Mouse (Mus musculus) small intestine, adult 2 months (tissue): ENCODE measurements around the gene Spata18. TPM values are rescaled to one million over a fixed set of nuclear protein-coding genes. Genes with fewer than 3 reads are reported as not detected.
A peak's percentile ranks its signal among the peaks of the same experiment; 100 is the strongest.

ENCODE experiments used
- H3K27ac ChIP-seq: fragments of 200-500 bp; 2 replicates; pipeline ENCODE4 v1.5.1; 2012; ENCODE audit warnings: low read depth, low read length, control low read depth, inconsistent platforms; ENCODE audit not compliant: insufficient read depth
- H3K27me3 ChIP-seq: fragments of 200-500 bp; 2 replicates; pipeline ENCODE4 v1.6.1; 2012; ENCODE audit warnings: mild to moderate bottlenecking, moderate library complexity, low read length, inconsistent platforms; ENCODE audit not compliant: control insufficient read depth, insufficient read depth
- H3K36me3 ChIP-seq: fragments of 200-500 bp; 2 replicates; pipeline ENCODE4 v1.6.1; 2012; ENCODE audit warnings: mild to moderate bottlenecking, low read length, control low read depth, inconsistent platforms; ENCODE audit not compliant: control insufficient read depth, insufficient read depth
- H3K4me1 ChIP-seq: fragments of 200-500 bp; 2 replicates; pipeline ENCODE4 v1.6.1; 2012; ENCODE audit warnings: low read length, inconsistent platforms, mixed read lengths; ENCODE audit not compliant: control insufficient read depth, insufficient read depth, insufficient read length
- H3K4me3 ChIP-seq: fragments of 200-500 bp; 2 replicates; pipeline ENCODE4 v1.5.1; 2012; ENCODE audit warnings: low read depth, mild to moderate bottlenecking, control low read depth, inconsistent platforms, low read length, moderate library complexity
- CTCF ChIP-seq: fragments of 200-500 bp; IDR thresholded peaks from 2 replicates; pipeline ENCODE4 v1.5.1; 2012; ENCODE audit warnings: low read depth, mild to moderate bottlenecking, control low read depth, inconsistent platforms, low read length, moderate library complexity, mixed read lengths; ENCODE audit not compliant: insufficient replicate concordance, insufficient read length; ENCODE audit errors: extremely low read depth
- POLR2A ChIP-seq: fragments of 200-500 bp; IDR thresholded peaks from 2 replicates; pipeline ENCODE4 v1.6.1; 2012; ENCODE audit warnings: low read depth, mild to moderate bottlenecking, control low read depth, inconsistent platforms, low read length, moderate library complexity
- WGBS: fragments of 180-500 bp; shearing (Covaris S2); methylation state at CpG from one replicate; pipeline ENCODE4 v1.1.7; 2018; 5-methylcytosine and 5-hydroxymethylcytosine counted together
- polyA plus RNA-seq: library from polyadenylated mRNA; depleted of rRNA; stranded (reverse); fragments of >200 nt; gene quantifications from 2 replicates; pipeline ENCODE4 v1.2.3, GENCODE M21; 2012

Gene Spata18
- polyA plus RNA-seq, 1 experiment: not detected

DNA sequence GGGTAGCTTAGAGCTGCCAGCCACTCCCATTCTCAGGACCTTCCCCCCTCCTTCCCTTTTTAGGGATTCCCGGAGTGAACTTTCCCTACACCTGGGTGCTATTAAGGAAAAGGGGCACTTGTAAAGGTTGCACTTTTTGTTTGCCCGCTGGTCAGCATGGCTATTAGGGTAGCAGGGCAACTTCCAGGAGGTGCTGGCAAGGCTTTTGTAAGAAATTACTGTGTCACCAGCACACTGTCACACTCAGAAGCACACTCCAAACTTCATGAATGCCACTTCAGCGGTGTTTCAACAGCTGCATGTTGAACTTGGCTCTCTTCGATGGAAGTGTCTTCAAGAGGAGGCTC lies 649 bp downstream of the Spata18 start:
- TF ChIP-seq POLR2A (no peak), CTCF (no peak)
- peaks cover 7% of the 10 kb centered on the region for H3K4me1 ChIP-seq
- H3K4me3 ChIP-seq: peak overlapping the region; percentile 56; the same call in 1 of the 2 replicates
- no peaks in the 10 kb centered on the region for H3K36me3 ChIP-seq
- no peak overlapping the region for H3K27ac ChIP-seq
- peaks cover 46% of the 10 kb centered on the region for H3K27me3 ChIP-seq
- WGBS: 3% methylated on average over 4 of the region's 4 CpGs

GRCm38 (mm10) chr5:73666695-73667094 lies 15.5 kb downstream of the Spata18 start:
- WGBS: 78% methylated on average over 2 of the region's 2 CpGs

DNA sequence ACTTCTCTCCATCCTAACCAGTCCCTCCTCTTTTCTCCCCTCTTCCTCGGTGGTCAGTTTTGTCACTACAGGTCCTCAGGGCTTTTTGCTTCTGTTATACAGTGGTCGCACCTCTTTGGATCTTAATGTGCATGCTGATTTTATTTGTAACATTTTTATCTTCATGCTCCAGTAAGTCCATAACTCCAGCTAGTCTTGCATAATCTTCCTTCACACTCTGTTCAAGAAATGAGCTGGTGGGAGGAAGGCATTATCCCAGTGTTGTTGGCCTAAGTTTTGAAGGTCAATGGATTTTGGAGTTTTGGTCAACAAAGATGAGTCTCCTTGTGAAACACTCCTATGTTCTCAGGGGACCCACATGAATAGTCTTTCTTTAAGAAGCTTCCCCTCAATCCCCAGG lies 16.7 kb downstream of the Spata18 start:
- H3K4me3 ChIP-seq: no peak overlapping the region
- 86% methylated on average over 2 of the region's 2 CpGs for WGBS
- TF ChIP-seq POLR2A: no peak
- no peak for TF ChIP-seq CTCF
- H3K36me3 ChIP-seq: no peaks in the 10 kb centered on the region
- H3K27ac ChIP-seq: no peak overlapping the region
- H3K4me1 ChIP-seq: no peaks in the 10 kb centered on the region
- no peaks in the 10 kb centered on the region for H3K27me3 ChIP-seq

More at GRCm38 (mm10) chr5:73666695-73667094, 15.5 kb downstream of the Spata18 start:
- no peak for TF ChIP-seq POLR2A
- no peak for TF ChIP-seq CTCF
- Histone ChIP-seq H3K27me3 (no peaks in the 10 kb centered on the region), H3K4me3 (no peak overlapping the region), H3K27ac (no peak overlapping the region), H3K36me3 (no peaks in the 10 kb centered on the region), H3K4me1 (no peaks in the 10 kb centered on the region)

DNA sequence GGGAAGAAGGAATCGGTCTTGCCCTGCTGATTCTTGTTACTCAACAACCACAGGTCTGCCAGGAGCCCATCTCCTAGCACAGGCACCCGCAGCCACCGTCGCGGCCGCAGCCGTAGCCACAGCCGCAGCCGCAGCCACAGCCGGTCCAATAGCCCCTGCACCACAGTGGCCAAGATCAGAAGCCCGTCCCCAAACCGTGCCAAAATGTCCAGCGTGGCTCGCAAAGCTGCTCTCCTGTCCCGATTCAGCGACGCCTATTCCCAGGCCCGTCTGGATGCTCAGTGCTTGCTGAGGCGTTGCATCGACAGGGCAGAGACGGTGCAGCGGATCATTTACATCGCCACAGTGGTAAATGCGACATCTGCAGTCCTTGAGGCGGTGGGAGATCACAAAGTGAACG lies 18.2 kb downstream of the Spata18 start:
- no peak for TF ChIP-seq CTCF
- no peak for TF ChIP-seq POLR2A
- H3K36me3 ChIP-seq: no peaks in the 10 kb centered on the region
- no peaks in the 10 kb centered on the region for H3K27me3 ChIP-seq
- H3K4me1 ChIP-seq: no peaks in the 10 kb centered on the region
- no peak overlapping the region for H3K27ac ChIP-seq
- WGBS: 48% methylated on average over 26 of the region's 26 CpGs
- H3K4me3 ChIP-seq: no peak overlapping the region

- H3K4me1 ChIP-seq: no peaks in the 10 kb centered on the region
- WGBS: 87% methylated on average over 3 of the region's 3 CpGs
- TF ChIP-seq CTCF: no peak
- no peak for TF ChIP-seq POLR2A
- no peaks in the 10 kb centered on the region for H3K27me3 ChIP-seq
- no peak overlapping the region for H3K4me3 ChIP-seq
- H3K36me3 ChIP-seq: no peaks in the 10 kb centered on the region
- no peak overlapping the region for H3K27ac ChIP-seq
Observed at GRCm38 (mm10) chr5:73675604-73676003, 24.4 kb downstream of the Spata18 start.

- no peaks in the 10 kb centered on the region for H3K27me3 ChIP-seq
Observed at GRCm38 (mm10) chr5:73676626-73677025, 25.4 kb downstream of the Spata18 start.

DNA sequence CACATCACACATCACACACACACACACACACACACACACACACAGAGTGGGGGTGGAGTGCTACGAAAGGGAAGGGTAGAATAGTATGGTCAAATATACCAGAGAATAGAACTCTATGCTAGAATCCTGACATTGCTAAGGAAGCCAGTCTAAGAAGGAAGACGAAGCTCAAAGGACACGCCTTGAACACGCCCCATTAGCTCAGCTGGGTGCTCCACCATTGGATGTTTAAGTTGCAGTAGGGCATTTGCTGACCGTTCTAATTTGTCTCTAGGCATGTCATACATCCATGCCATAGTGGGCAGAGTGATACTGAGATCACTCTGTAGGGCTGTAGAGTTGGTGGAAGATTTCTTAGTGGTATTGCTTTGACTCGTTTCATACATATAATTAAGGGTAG lies 32.0 kb downstream of the Spata18 start:
- 56% methylated on average over 6 of the region's 6 CpGs for WGBS
- no peaks in the 10 kb centered on the region for H3K36me3 ChIP-seq
- H3K4me3 ChIP-seq: no peak overlapping the region
- TF ChIP-seq CTCF (no peak), POLR2A (no peak)
- no peaks in the 10 kb centered on the region for H3K27me3 ChIP-seq
- no peaks in the 10 kb centered on the region for H3K4me1 ChIP-seq
- no peak overlapping the region for H3K27ac ChIP-seq

More at GRCm38 (mm10) chr5:73676626-73677025, 25.4 kb downstream of the Spata18 start:
- Histone ChIP-seq H3K36me3 (no peaks in the 10 kb centered on the region), H3K27ac (no peak overlapping the region), H3K4me1 (no peaks in the 10 kb centered on the region), H3K4me3 (no peak overlapping the region)
- WGBS: 53% methylated on average over 13 of the region's 13 CpGs
- TF ChIP-seq POLR2A: no peak
- no peak for TF ChIP-seq CTCF
